Mouse (Mus musculus): ENCODE results near the gene Mkrn1.
"Not testable (repeated sequence)": the region's sequence is repeated elsewhere in the genome, so short reads cannot be mapped to it uniquely, and the experiment has no call there.

Mkrn1 gene

DNA sequence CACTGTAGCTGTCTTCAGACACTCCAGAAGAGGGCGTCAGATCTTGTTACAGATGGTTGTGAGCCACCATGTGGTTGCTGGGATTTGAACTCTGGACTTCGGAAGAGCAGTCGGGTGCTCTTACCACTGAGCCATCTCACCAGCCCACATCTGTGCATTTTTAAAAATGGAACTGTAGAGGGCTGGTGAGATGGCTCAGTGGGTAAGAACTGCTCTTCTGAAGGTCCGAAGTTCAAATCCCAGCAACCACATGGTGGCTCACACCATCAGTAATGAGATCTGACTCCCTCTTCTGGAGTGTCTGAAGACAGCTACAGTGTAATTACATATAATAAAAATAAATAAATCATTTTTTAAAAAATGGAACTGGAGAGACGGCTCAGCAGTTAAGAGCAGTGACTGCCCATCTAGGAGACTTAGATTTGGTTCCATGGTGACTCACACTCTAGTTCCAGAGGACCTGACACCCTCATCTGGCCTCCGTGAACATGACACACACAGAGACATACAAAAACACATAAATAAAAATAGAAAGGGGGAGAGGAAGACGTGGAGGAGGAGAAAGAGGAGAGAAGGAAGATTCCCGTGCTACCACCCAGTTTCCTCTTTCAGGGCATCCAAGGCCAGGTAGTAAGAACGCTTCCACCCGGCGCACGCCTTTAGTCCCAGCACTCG, 42.0 kb downstream of the Mkrn1 start:
- DNase-seq, result not testable (repeated sequence)

DNA sequence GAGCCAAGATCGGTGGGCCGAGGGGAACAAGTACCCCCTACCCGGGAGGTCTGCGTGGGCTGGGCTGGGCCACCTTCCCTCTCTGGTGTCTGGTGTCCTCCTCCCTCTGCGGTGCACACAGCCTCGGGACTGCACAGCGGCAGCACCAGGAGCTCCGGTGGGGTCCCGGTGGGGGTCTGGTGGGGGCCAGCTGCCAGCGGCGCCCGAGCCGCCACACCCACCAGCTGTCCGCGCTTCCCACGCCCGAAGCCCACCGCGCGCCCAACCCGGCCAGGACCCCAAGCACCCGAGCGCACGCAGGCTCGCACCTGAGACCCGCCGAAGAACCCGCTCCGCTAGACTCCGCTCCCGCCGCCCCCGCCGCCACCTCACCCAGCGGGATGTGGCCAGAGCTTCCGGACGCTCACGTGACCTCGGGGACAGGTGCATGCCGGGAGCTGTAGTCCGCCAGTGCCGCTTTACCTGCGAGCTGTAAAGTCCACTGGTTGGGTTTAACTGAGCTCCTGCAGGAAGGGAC, 42.9 kb downstream of the Mkrn1 start, which contains the start of gene Slc37a3:
Gene Slc37a3, minus strand, starts transcription at position 365 of the 517 bp plus-strand sequence.
- DNase-seq, result peak; percentile 88

DNA sequence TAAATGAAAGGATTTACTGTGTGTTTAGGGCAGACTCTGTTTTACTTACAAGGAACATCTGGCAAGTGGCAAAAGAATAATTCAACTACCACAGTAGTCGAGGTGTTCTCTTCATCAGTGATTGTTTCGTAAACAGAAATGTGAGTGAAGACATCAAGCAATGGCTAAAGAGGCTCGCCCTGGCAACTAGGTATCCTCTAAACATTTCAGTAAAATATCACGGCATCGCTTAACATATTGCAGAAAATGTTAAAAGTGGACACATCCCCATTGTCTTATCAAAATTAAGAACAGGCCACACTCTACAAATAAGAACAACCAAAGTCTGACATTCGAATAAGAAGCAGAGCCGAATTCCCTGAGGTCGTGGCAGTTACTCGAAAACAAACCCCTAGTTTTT, 43.5 kb downstream of the Mkrn1 start:
- no peak for DNase-seq

DNA sequence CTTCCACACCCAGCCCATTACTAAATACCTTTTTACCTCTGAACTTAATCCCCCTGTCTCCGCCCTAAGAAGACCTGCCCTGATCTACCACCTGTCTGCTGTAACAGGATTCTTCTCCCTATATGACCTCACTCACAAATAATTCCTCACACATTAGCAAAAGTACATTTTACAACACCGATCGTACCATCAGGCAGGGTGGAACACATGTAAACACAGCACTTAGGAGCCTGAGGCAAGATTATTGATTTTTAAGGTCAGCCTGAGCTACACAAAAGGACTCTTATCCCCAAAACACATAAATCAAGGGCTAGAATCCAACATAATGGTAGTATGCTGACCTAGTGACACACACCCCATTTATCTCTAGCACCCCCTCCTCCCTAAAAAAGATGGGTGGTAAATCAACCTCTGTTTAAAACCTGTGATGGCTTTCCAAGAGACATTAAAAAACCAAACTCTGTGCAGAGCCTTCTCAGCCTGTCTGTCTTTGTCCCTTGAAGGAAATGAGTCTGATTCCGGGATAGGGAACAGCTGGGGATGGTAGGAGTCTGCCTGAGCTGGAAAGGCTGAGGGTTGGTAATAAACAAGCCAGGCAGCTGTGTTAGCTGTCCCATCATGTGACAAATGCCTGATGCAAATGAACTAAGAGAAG, 46.8 kb downstream of the Mkrn1 start:
- no peak for DNase-seq

DNA sequence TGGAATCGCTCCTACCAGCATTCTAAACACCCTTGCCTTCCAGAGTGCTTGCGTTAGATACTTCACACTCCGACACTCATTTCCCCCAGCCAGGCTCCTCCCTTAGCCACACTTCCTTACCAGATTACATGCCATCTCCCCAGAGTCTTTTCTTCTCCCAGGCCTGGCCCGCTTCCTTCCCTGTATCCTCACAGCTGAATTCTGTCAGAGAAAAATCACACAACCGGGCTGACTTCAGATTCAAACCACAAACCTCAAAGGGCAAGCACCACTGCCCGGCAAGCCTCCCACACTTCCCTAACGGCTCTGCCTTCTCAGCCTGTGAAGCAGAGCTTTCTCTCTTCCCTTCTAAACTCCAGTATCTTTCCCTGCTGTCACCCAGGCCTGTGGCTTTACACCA, 47.5 kb downstream of the Mkrn1 start:
- DNase-seq, result peak; percentile 54

DNA sequence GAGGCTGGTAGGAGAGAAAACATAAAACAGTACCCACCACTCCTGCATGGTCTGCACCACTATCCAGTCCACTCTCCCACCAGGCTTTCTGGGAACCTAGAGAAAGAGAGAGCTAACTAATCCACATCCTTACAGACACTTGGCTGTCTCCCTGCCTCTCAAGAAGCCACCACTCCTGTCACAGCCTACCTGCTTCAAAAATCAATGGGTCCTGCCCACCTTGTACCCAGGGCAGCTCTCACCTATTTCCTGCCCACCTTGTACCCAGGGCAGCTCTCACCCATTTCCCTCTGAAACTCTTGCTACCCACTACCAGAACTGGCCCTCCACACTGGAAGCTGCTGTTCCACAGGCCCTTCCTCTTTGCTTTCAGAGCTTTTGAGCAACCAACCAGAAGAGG, 48.2 kb downstream of the Mkrn1 start:
- no peak for DNase-seq

DNA sequence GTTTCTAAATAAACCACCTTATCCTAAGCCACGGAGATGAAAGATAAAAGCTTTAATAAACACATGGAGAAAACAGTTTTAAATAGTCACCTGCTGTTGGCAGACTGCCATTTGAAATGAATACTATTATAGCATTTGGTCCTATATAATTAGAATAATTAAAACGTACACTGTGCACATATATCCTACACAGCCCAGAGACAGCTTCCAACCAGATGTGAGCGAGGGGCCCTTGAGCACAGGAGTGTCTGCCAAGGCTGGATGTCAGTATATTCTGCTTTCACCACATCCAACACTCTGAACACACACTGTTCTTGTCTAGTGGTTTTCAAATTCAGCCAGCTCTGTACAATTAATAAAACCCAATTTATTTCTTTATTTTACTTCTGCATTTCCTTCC, 50.6 kb downstream of the Mkrn1 start:
- no peak for DNase-seq

DNA sequence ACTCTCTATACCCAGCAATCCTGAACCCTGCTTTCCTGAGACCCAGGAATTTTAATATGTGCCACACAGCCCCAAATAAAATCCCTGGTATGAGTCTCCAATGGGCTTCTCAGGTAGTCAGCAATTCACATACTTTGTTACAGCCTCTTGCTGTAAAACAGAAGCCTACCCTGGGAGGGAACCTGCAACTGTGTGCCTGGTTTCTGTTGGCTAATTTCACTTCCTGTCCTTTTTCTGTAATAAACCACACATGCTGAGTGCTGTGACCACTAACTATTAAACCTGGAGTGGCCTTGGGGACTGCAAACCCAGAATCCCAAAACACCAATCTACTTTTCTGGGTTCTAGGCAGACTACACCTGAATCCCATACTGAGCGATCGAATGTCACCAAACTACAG, 57.6 kb downstream of the Mkrn1 start:
- DNase-seq, result no peak

DNA sequence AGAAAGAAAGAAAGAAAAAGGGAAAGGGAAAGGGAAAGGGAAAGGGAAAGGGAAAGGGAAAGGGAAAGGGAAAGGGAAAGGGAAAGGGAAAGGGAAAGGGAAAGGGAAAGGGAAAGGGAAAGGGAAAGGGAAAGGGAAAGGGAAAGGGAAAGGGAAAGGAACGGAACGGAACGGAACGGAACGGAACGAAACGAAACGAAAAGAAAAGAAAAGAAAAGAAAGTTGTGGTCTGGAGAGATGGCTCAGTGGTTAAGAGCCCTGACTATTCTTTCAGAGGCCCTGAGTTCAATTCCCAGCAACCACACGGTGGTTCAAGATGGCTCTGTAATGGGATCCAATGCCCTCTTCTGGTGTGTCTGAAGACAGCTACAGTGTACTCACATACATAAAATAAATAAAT, 61.1 kb downstream of the Mkrn1 start:
- DNase-seq, result not testable (repeated sequence)

DNA sequence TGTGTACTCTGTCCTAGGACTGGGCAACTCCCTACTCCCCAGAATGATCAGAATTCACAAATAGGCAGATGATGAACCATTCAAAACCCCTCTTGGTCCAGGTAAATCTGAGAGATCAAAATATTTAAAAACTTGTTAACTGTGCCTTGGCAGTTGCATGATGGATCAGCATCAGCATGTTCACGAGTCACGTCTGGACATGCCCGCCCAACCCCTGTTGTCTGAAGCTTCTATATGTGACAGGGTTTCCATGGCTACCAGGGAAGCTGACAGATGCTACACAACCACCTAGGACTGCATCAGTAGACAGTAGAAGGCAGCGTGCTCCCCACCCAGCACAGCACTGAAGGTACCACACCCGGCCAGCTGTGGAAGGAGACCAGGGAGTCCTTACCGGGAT, 71.3 kb downstream of the Mkrn1 start:
- DNase-seq, result no peak

DNA sequence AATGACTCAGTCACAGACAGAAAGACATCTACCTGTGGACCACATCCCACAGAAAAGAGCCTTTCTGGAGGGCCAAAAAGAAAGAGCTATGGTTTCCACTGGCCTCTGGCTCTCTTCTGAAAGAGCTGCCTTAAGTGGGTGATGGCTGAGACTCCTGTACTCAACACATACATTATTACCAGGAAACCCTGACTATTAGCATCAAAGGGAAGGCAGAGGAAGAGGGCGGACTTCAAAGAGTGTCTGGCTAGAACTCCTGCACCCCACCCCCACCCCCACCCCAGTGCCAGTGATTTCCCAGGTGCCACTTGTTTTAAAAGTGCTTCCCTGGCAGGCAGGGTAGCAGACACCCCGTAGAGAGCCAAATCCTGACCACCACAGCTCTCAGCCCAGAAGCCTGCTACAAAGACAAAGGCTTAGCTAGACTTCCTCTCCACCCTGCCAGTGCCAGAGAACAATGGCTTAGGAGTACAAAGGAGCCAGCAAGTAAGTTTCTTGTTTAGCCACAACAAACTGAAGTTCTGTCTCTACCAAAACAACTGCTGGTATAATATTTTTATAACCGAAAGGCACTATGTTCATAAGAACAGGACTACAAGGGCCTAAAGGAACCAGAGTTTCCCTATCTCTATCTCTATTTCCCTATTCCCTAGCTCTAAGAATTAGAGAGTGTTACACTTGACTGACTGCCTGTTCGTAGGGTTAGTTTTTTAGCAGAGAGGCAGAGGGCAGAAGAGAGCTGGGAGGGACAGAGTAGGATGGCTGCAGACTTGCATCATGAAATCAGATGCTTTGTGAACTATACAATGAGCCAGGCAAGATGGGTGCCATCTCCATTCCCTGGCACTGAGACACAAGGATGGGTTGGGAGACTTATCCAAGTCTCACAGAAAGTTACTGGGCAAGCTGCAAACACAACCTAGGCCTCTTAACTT, 72.1 kb downstream of the Mkrn1 start:
- no peak for DNase-seq
